Mouse (Mus musculus): ENCODE measurements at regions not wholly inside any gene's neighbourhood (a gene's known extent, or its start where the extent isn't known, plus 50 kb on each side); places are given as distances from the start of the nearest gene placed in this dataset.

DNA sequence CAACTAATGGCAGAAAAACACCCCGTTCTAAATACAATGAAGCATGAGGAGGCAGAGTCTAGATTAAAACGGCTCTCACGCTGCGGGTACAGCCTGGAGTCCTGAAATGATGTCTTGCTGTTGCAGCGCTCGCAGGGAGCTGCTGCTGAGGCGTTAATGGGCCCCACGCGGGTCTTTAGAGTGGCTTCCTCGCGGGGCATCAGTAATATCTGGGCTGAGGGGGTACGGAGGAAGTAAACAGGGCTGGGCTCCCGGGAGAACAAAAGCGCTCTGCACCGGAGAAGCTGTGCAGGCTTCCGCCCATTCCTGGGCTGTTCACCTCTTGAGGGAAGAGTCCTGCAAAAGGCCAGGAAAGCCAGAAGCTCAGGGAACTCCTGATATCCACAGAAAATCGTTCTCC, 135.4 kb downstream of the Rps29 start:
- Histone ChIP-seq H3K36me3 (ENCODE audit: control insufficient read depth, insufficient read depth, low read length) (no peaks in the 10 kb centered on the region), H3K27me3 (ENCODE audit: control insufficient read depth, insufficient read depth, low read length) (no peaks in the 10 kb centered on the region), H3K4me3 (replicated peaks; ENCODE audit: low read depth, low read length) (no peak overlapping the region), H3K9me3 (ENCODE audit: control insufficient read depth, low read length) (no peaks in the 10 kb centered on the region), H3K4me2 (ENCODE audit: low read length) (no peak overlapping the region), H3K4me1 (ENCODE audit: control insufficient read depth, insufficient read depth, low read length) (no peaks in the 10 kb centered on the region), H3K9ac (replicated peaks; ENCODE audit: low read length) (no peak overlapping the region), H3K27ac (replicated peaks; ENCODE audit: low read depth, low read length) (no peak overlapping the region)
- WGBS = 68% methylated on average over 17 of the region's 17 CpGs
- ATAC-seq (ENCODE audit: low FRiP score, low TSS enrichment) (no peak), DNase-seq (no peak)

DNA sequence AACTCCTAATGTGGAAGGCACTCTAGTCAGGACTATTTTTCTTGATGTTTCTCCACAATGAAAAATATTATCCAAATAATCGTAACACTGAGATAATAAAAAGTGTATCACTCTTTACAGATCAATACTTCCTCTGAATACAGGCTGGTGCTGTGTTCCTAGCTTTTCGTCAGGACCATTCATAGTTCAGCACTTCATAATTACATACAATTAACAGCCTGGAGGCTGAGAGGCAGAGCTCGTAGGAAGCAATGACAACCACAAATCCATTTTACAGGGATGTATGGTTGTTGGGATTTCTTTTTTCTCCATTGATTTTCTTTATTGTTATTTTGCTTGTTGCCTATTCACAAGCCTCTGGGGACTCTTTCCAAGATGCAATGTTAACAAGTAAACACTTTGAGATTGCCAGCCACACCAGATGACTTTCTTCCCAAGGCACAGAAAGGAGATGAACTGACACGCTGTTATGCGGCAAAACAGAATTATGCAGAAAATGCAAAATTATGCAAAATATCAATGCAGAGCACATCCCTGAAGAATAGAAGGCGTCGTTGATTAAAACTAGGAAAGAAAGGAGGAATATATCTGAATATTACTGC, 142.2 kb downstream of the Rps29 start:
- H3K4me3 ChIP-seq (replicated peaks; ENCODE audit: low read depth, low read length) = no peak overlapping the region
- 0 out of 2 replicates have a peak, but pooled peaks cover 2% of the 10 kb centered on the region for H3K4me1 ChIP-seq (ENCODE audit: control insufficient read depth, insufficient read depth, low read length)
- peak overlapping the region; percentile 15 for H3K27ac ChIP-seq (replicated peaks; ENCODE audit: low read depth, low read length)
- H3K4me2 ChIP-seq (ENCODE audit: low read length) = no peak overlapping the region
- WGBS = 60% methylated on average over 7 of the region's 7 CpGs
- no peaks in the 10 kb centered on the region for H3K27me3 ChIP-seq (ENCODE audit: control insufficient read depth, insufficient read depth, low read length)
- 0 out of 2 replicates have a peak, but pooled peaks cover 2% of the 10 kb centered on the region for H3K9me3 ChIP-seq (ENCODE audit: control insufficient read depth, low read length)
- H3K9ac ChIP-seq (replicated peaks; ENCODE audit: low read length) = no peak overlapping the region
- H3K36me3 ChIP-seq (ENCODE audit: control insufficient read depth, insufficient read depth, low read length) = no peaks in the 10 kb centered on the region
- ATAC-seq (ENCODE audit: low FRiP score, low TSS enrichment) (0 out of 2 replicates have a peak, but pooled peaks have one; percentile 53), DNase-seq (peak; percentile 54)

DNA sequence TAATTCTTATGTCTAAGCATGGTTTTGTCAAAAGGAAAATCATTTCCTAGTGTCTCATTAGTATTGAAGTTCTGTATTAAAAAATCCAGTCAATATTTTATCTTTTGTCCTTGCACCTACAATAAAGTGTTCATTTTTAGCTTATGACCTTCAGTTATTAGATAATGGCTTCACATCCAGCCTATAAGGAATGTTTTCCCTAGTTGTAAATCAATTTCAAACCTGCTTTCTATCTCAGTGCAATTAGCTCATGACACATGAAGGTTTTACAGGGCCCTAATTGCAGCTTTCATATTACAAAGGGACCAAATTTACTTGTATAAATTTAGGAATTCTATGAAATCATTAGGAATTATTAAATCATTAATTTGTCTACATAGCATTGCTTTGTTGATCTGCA, 153.8 kb downstream of the Rps29 start:
- Histone ChIP-seq H3K9ac (replicated peaks; ENCODE audit: low read length) (no peak overlapping the region), H3K36me3 (ENCODE audit: control insufficient read depth, insufficient read depth, low read length) (no peaks in the 10 kb centered on the region), H3K27me3 (ENCODE audit: control insufficient read depth, insufficient read depth, low read length) (no peaks in the 10 kb centered on the region), H3K9me3 (ENCODE audit: control insufficient read depth, low read length) (no peaks in the 10 kb centered on the region), H3K4me1 (ENCODE audit: control insufficient read depth, insufficient read depth, low read length) (no peaks in the 10 kb centered on the region), H3K27ac (replicated peaks; ENCODE audit: low read depth, low read length) (no peak overlapping the region), H3K4me2 (ENCODE audit: low read length) (no peak overlapping the region), H3K4me3 (replicated peaks; ENCODE audit: low read depth, low read length) (no peak overlapping the region)
- ATAC-seq (ENCODE audit: low FRiP score, low TSS enrichment) = no peak
- DNase-seq = no peak

DNA sequence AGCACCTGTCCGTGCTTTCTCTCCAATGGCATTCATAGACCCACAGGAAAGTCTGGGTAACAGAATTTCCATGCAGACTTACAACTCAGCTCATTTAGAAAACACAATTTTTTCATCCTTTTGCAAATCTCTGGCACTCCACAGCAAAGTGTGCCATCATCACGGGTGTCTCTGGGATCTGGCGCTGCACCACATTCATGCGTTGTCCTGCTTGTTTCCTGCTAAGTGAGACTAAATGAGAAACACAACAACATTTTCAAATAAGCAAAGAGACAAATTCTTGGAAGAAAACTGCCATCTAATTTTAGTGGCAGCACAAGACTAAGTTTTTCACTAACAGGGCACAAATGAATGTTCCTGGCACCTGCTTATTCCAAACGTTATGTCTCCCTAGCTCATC, 156.9 kb downstream of the Rps29 start:
- no peak overlapping the region for H3K27ac ChIP-seq (replicated peaks; ENCODE audit: low read depth, low read length)
- no peak for DNase-seq
- H3K4me2 ChIP-seq (ENCODE audit: low read length) = no peak overlapping the region
- H3K9me3 ChIP-seq (ENCODE audit: control insufficient read depth, low read length) = no peaks in the 10 kb centered on the region
- no peaks in the 10 kb centered on the region; the same call in 1 of the 2 replicates for H3K4me1 ChIP-seq (ENCODE audit: control insufficient read depth, insufficient read depth, low read length)
- no peak overlapping the region for H3K4me3 ChIP-seq (replicated peaks; ENCODE audit: low read depth, low read length)
- H3K27me3 ChIP-seq (ENCODE audit: control insufficient read depth, insufficient read depth, low read length) = no peaks in the 10 kb centered on the region
- ATAC-seq (ENCODE audit: low FRiP score, low TSS enrichment) = no peak
- WGBS = 87% methylated on average over 5 of the region's 5 CpGs
- H3K36me3 ChIP-seq (ENCODE audit: control insufficient read depth, insufficient read depth, low read length) = no peaks in the 10 kb centered on the region
- no peak overlapping the region for H3K9ac ChIP-seq (replicated peaks; ENCODE audit: low read length)

DNA sequence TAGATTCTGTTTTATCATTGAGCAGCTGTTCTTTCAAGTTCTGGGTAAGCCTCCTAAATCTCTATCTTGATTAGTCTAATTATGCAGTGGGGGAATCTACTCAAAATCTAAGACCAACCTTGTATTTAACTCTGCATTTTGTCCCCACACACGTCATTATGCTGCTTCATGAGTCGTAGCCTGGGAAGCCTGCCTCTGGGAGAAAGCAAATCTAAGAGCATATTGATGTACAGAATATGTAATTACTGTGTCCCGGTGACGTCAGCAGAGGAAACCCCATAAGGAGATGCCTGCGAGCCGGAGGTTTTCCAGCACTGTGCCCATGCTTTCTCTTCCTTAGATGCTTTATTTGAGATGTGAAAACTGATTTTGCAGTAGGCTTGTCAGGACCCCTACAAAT, 161.7 kb downstream of the Rps29 start:
- Histone ChIP-seq H3K27ac (replicated peaks; ENCODE audit: low read depth, low read length) (peak overlapping the region; percentile 62), H3K27me3 (ENCODE audit: control insufficient read depth, insufficient read depth, low read length) (no peaks in the 10 kb centered on the region), H3K4me1 (ENCODE audit: control insufficient read depth, insufficient read depth, low read length) (peaks cover 14% of the 10 kb centered on the region), H3K9me3 (ENCODE audit: control insufficient read depth, low read length) (no peaks in the 10 kb centered on the region), H3K4me2 (ENCODE audit: low read length) (peak overlapping the region; percentile 52), H3K9ac (replicated peaks; ENCODE audit: low read length) (no peak overlapping the region), H3K4me3 (replicated peaks; ENCODE audit: low read depth, low read length) (peak overlapping the region; percentile 19), H3K36me3 (ENCODE audit: control insufficient read depth, insufficient read depth, low read length) (no peaks in the 10 kb centered on the region)
- WGBS = 23% methylated on average over 6 of the region's 6 CpGs
- peak; percentile 74; the same call in 1 of the 2 replicates for ATAC-seq (ENCODE audit: low FRiP score, low TSS enrichment)
- DNase-seq = peak; percentile 81

DNA sequence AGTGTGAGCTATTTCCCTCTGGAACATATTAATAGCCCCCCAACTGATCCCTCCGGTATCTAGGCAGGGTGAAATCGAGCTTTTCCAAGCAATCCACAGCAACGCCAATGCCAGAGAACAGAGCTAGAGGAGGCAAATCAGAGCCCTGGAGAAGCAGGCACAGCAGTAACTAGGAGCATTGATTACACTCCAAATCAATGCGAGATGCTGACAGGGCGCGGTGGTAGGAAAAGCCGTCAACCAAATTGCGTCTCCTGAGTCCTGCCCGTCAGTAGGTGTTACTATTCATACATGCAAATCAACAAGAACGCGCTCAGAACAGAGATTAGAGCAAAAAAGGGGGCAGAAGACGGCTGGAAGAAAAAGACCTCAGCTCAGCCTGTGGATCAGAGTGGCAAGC, 162.2 kb downstream of the Rps29 start:
- peak overlapping the region; percentile 31; the same call in 1 of the 2 replicates for H3K9ac ChIP-seq (replicated peaks; ENCODE audit: low read length)
- H3K36me3 ChIP-seq (ENCODE audit: control insufficient read depth, insufficient read depth, low read length) = no peaks in the 10 kb centered on the region
- WGBS = 13% methylated on average over 12 of the region's 12 CpGs
- H3K9me3 ChIP-seq (ENCODE audit: control insufficient read depth, low read length) = no peaks in the 10 kb centered on the region
- H3K27ac ChIP-seq (replicated peaks; ENCODE audit: low read depth, low read length) = peak overlapping the region; percentile 83
- H3K4me1 ChIP-seq (ENCODE audit: control insufficient read depth, insufficient read depth, low read length) = peaks cover 14% of the 10 kb centered on the region
- peak; percentile 80 for ATAC-seq (ENCODE audit: low FRiP score, low TSS enrichment)
- H3K4me3 ChIP-seq (replicated peaks; ENCODE audit: low read depth, low read length) = peak overlapping the region; percentile 19
- peak; percentile 77 for DNase-seq
- H3K4me2 ChIP-seq (ENCODE audit: low read length) = peak overlapping the region; percentile 52
- H3K27me3 ChIP-seq (ENCODE audit: control insufficient read depth, insufficient read depth, low read length) = no peaks in the 10 kb centered on the region

DNA sequence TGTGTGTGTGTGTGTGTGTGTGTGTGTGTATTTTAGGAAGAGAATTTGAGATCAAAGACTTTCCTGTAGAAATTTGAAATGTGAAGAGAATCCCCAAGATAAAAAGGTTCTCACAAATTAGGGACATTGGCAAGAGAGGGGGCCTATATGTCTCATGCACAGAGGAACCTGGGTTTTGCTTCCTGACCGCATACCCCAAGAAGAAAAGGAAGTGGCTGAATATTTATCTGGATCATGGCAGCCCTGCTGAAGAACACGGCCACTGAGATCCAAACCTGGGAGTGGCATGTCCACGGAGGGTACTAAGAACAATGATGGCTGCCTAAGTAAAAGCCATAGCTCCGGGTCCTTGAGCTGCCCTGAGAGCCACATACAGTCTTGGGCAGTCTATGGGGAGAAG, 178.3 kb downstream of the Rps29 start:
- ATAC-seq (ENCODE audit: low FRiP score, low TSS enrichment) (no peak), DNase-seq (no peak)
- no peak overlapping the region for H3K4me3 ChIP-seq (replicated peaks; ENCODE audit: low read depth, low read length)
- H3K4me2 ChIP-seq (ENCODE audit: low read length) = no peak overlapping the region
- no peaks in the 10 kb centered on the region for H3K9me3 ChIP-seq (ENCODE audit: control insufficient read depth, low read length)
- no peak overlapping the region for H3K9ac ChIP-seq (replicated peaks; ENCODE audit: low read length)
- H3K27me3 ChIP-seq (ENCODE audit: control insufficient read depth, insufficient read depth, low read length) = no peaks in the 10 kb centered on the region
- peaks cover 8% of the 10 kb centered on the region; the same call in 1 of the 2 replicates for H3K4me1 ChIP-seq (ENCODE audit: control insufficient read depth, insufficient read depth, low read length)
- no peak overlapping the region for H3K27ac ChIP-seq (replicated peaks; ENCODE audit: low read depth, low read length)
- no peaks in the 10 kb centered on the region for H3K36me3 ChIP-seq (ENCODE audit: control insufficient read depth, insufficient read depth, low read length)
- 95% methylated on average over 4 of the region's 4 CpGs for WGBS

DNA sequence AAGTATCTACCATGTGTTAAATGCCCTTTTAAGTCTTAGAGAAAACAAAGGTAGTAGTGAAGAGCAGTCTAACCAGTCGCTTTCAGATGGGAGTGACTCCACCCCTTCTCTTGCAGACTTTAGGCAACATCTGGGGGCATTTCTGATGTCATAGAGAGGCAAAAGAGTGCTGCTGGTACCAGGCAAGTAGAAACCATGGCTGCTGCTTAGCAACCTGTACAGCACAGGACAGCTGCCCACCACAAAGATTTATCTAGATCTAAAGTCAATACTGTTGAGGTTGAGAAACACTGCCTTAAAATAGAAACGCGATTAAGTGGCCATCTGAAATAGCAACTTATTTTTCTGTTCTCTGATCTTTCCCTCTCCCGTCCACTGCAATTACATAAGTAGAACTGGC, 178.8 kb downstream of the Rps29 start:
- H3K27ac ChIP-seq (replicated peaks; ENCODE audit: low read depth, low read length) = no peak overlapping the region
- no peaks in the 10 kb centered on the region for H3K9me3 ChIP-seq (ENCODE audit: control insufficient read depth, low read length)
- H3K36me3 ChIP-seq (ENCODE audit: control insufficient read depth, insufficient read depth, low read length) = no peaks in the 10 kb centered on the region
- no peak overlapping the region for H3K9ac ChIP-seq (replicated peaks; ENCODE audit: low read length)
- no peak overlapping the region for H3K4me2 ChIP-seq (ENCODE audit: low read length)
- H3K27me3 ChIP-seq (ENCODE audit: control insufficient read depth, insufficient read depth, low read length) = no peaks in the 10 kb centered on the region
- no peak for DNase-seq
- no peak overlapping the region for H3K4me3 ChIP-seq (replicated peaks; ENCODE audit: low read depth, low read length)
- 78% methylated on average over 4 of the region's 4 CpGs for WGBS
- 0 out of 2 replicates have a peak, but pooled peaks have one; percentile 25 for ATAC-seq (ENCODE audit: low FRiP score, low TSS enrichment)
- H3K4me1 ChIP-seq (ENCODE audit: control insufficient read depth, insufficient read depth, low read length) = peaks cover 8% of the 10 kb centered on the region; the same call in 1 of the 2 replicates

DNA sequence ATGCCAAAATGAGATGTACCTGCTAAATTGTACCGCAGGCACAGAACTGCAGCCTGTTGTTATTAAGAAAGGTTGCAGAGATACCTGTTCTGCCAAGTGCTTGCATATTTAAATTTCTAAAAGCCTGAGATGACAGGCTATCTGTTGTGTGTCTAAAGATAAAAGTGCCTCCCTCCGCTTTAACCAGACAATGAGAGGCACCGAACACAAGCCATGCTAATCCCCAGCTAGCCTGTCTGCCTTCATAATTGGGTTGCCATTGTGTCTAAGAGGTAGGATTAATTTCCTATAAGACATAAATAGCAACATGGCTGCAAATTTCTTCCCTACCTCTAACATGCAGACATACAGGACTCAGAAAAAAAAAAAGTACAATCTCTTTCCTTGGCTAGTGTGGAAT, 179.8 kb downstream of the Rps29 start:
- WGBS = 31% methylated on average over 3 of the region's 3 CpGs
- H3K36me3 ChIP-seq (ENCODE audit: control insufficient read depth, insufficient read depth, low read length) = no peaks in the 10 kb centered on the region
- H3K4me2 ChIP-seq (ENCODE audit: low read length) = no peak overlapping the region
- H3K27me3 ChIP-seq (ENCODE audit: control insufficient read depth, insufficient read depth, low read length) = no peaks in the 10 kb centered on the region
- H3K27ac ChIP-seq (replicated peaks; ENCODE audit: low read depth, low read length) = peak overlapping the region; percentile 32; the same call in 1 of the 2 replicates
- no peak overlapping the region for H3K4me3 ChIP-seq (replicated peaks; ENCODE audit: low read depth, low read length)
- H3K9ac ChIP-seq (replicated peaks; ENCODE audit: low read length) = no peak overlapping the region
- H3K4me1 ChIP-seq (ENCODE audit: control insufficient read depth, insufficient read depth, low read length) = peaks cover 8% of the 10 kb centered on the region; the same call in 1 of the 2 replicates
- H3K9me3 ChIP-seq (ENCODE audit: control insufficient read depth, low read length) = no peaks in the 10 kb centered on the region
- peak; percentile 48 for DNase-seq
- no peak; the same call in 1 of the 2 replicates for ATAC-seq (ENCODE audit: low FRiP score, low TSS enrichment)

Measured in midbrain, embryonic 14.5 days (tissue).